Mouse (Mus musculus) fat pad, adult 2 months (tissue): Measurements from ENCODE around the gene Areg.

Experiments used
- DNase-seq: peaks from one replicate; pipeline ENCODE4 v3.0.0-alpha.2; 2011; ENCODE audit warnings: low read depth, low spot score; ENCODE audit errors: extremely low read depth

Areg gene

GRCm38 (mm10) chr5:91162787-91163186, 23.4 kb downstream of the Areg start:
- DNase-seq, result no peak

- no peak for DNase-seq
Observed at GRCm38 (mm10) chr5:91166601-91167000, 27.2 kb downstream of the Areg start.

GRCm38 (mm10) chr5:91176397-91176796, 37.0 kb downstream of the Areg start:
- no peak for DNase-seq

DNA sequence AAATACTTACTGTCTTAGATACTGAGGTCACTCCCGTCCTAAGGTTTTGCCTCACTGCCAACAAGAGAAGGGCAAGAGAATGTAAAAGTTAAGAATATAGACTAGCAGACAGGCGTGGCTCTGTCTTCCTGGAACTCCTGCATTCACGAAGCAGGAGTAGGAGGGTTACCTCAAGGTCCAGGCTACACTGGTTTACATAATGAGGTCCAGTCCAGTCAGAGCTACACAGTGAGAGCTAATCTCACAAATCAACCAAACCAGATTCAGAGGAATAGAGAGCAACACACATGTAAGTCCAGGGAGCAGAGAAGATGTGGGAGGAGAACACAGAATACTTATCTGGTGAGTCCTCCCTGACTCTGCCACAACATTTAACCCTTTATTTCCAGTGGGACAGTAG, 55.2 kb downstream of the Areg start:
- no peak for DNase-seq
